In the genomic region with DNA sequence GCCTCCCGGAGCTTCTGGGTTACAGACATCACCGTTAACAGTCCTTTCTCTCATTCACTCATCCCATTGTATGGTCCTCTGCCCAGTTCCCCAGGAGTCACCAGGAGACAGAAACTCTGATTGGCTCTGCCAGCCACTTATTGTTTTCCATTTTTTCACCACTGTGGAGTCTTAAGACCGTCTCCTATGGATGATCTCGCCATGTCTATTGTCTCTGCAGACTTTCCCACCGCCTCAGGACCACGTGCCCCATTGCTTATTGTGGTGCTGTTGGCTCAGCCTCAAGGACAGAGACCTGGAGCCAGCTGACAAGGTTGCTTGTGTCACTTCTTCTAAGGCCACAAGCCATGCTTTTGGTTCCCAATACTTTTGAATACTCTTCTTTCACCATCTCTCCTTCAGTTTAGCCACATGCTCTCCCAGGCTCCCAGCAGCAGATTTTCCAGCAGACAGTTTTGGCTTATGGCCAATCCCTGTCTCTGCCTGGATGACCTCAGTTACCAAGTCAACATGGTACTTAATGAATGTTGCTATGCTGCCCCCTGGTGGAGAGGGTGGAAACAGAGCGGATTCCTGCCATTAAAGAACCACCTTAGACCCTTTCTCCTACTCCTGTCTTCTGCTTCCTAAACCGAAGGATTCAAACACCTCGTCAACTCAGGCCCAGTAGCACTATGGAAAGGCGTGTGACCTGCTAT, we compare ENCODE assay signal across 8 mouse cellular contexts.
DNase-seq lines count a peak whose midpoint lies in the region; ATAC-seq and TF ChIP-seq lines count a peak whose summit lies in the region.

No protein-coding gene starts in this region.

- DNase-seq in B cell, adult 2 months, result peak; percentile 24 to 29
- DNase-seq in adrenal gland, adult (ENCODE audit: inconsistent age in 2 of 2, low spot score in 1 of 2), result peak; percentile 56 to 89
- peak; percentile 36 to 39 for DNase-seq in heart, adult 2 months
- peak; percentile 82 for DNase-seq in kidney, adult 9 months
- peak; percentile 89 for DNase-seq in limb, embryonic 14.5 days (ENCODE audit: low spot score)

- intact Hi-C loops in heart, adult 2 months (cut with DNase I), result loop anchor here (5.0 kb wide), 1 partner anchor 365 kb away; no protein-coding TSS in a partner anchor

- H3K36me3 ChIP-seq in heart, adult 2 months (ENCODE audit: control insufficient read depth, insufficient read depth, low read length), result no peaks in the 10 kb centered on the region
- no peaks in the 10 kb centered on the region for H3K36me3 ChIP-seq in limb, embryonic 14.5 days (ENCODE audit: control insufficient read depth, insufficient read depth, low read length)
- no peaks in the 10 kb centered on the region for H3K36me3 ChIP-seq in neural tube, embryonic 12.5 days

- no peak overlapping the region for H3K4me2 ChIP-seq in limb, embryonic 14.5 days (replicated peaks; ENCODE audit: low read depth, low read length, severe bottlenecking)
- no peak overlapping the region for H3K4me2 ChIP-seq in neural tube, embryonic 12.5 days (replicated peaks)

- no peak for TF ChIP-seq EP300 in heart, adult 2 months (IDR thresholded peaks at IDR 0.05; ENCODE audit: insufficient read depth, low read depth, low read length)

- no peaks in the 10 kb centered on the region for H3K27me3 ChIP-seq in heart, adult 2 months (ENCODE audit: control insufficient read depth, insufficient read depth, low read length)
- H3K27me3 ChIP-seq in limb, embryonic 14.5 days (ENCODE audit: control insufficient read depth, insufficient read depth, low read length), result no peaks in the 10 kb centered on the region
- H3K27me3 ChIP-seq in neural tube, embryonic 12.5 days (replicated peaks), result 0 out of 2 replicates have a peak, but pooled peaks cover 7% of the 10 kb centered on the region

- peak; percentile 56; the same call in 1 of the 2 replicates for TF ChIP-seq CTCF in cortical plate, adult 2 months (IDR thresholded peaks at IDR 0.05; ENCODE audit: extremely low read depth, insufficient read depth, low read length)
- peak; percentile 79 for TF ChIP-seq CTCF in heart, adult 2 months (IDR thresholded peaks at IDR 0.05)

- WGBS in heart, adult 2 months, result 59% methylated on average over 10 of the region's 10 CpGs
- WGBS in limb, embryonic 14.5 days, result 55% methylated on average over 10 of the region's 10 CpGs
- WGBS in neural tube, embryonic 12.5 days, result 48% methylated on average over 10 of the region's 10 CpGs

- no peak overlapping the region for H3K27ac ChIP-seq in cortical plate, adult 2 months (ENCODE audit: insufficient read depth, low read length)
- H3K27ac ChIP-seq in heart, adult 2 months, result no peak overlapping the region
- H3K27ac ChIP-seq in limb, embryonic 14.5 days (replicated peaks; ENCODE audit: low read depth, low read length), result no peak overlapping the region
- no peak overlapping the region for H3K27ac ChIP-seq in neural tube, embryonic 12.5 days

- H3K4me1 ChIP-seq in cortical plate, adult 2 months (ENCODE audit: control insufficient read depth, insufficient read depth, low read length), result peaks cover 4% of the 10 kb centered on the region
- no peaks in the 10 kb centered on the region for H3K4me1 ChIP-seq in heart, adult 2 months (ENCODE audit: control insufficient read depth, insufficient read depth, low read length)
- H3K4me1 ChIP-seq in limb, embryonic 14.5 days (ENCODE audit: control insufficient read depth, insufficient read depth, low read length), result 0 out of 2 replicates have a peak, but pooled peaks cover 4% of the 10 kb centered on the region
- H3K4me1 ChIP-seq in neural tube, embryonic 12.5 days, result peaks cover 3% of the 10 kb centered on the region; the same call in 1 of the 2 replicates

- no peaks in the 10 kb centered on the region for H3K79me2 ChIP-seq in heart, adult 2 months (replicated peaks; ENCODE audit: control insufficient read depth, insufficient read depth, low read length)

- no peaks in the 10 kb centered on the region for H3K9me3 ChIP-seq in limb, embryonic 14.5 days (ENCODE audit: control insufficient read depth, low read length)
- no peaks in the 10 kb centered on the region for H3K9me3 ChIP-seq in neural tube, embryonic 12.5 days

- H3K9ac ChIP-seq in heart, adult 2 months (ENCODE audit: low read depth, low read length), result no peak overlapping the region
- H3K9ac ChIP-seq in limb, embryonic 14.5 days (ENCODE audit: low read depth, low read length, severe bottlenecking), result no peak overlapping the region
- H3K9ac ChIP-seq in neural tube, embryonic 12.5 days, result no peak overlapping the region

- no peak for ATAC-seq in limb, embryonic 14.5 days (ENCODE audit: low FRiP score, low read depth)
- peak; percentile 59 for ATAC-seq in neural tube, embryonic 12.5 days (ENCODE audit: low FRiP score, low read depth)
- no peak for ATAC-seq in megakaryocyte, adult 5-6 weeks (ENCODE audit: poor library complexity, severe bottlenecking)

- no peak for TF ChIP-seq POLR2A in cortical plate, adult 2 months (IDR thresholded peaks at IDR 0.05; ENCODE audit: extremely low read depth, insufficient read depth, low read length)
- TF ChIP-seq POLR2A in heart, adult 2 months (IDR thresholded peaks at IDR 0.05; ENCODE audit: insufficient read depth, low read depth, low read length), result no peak
- no peak for TF ChIP-seq POLR2A in limb, embryonic 14.5 days (IDR thresholded peaks at IDR 0.05; ENCODE audit: borderline replicate concordance, extremely low read depth, insufficient read depth, insufficient read length)

- H3K4me3 ChIP-seq in cortical plate, adult 2 months (ENCODE audit: insufficient read depth, low read length), result no peak overlapping the region
- no peak overlapping the region for H3K4me3 ChIP-seq in heart, adult 2 months
- H3K4me3 ChIP-seq in limb, embryonic 14.5 days (replicated peaks; ENCODE audit: low read length), result no peak overlapping the region
- no peak overlapping the region for H3K4me3 ChIP-seq in neural tube, embryonic 12.5 days

Comparison
In these comparisons a context has a peak if more than half of its experiments do, and no peak if none do; other contexts are left out.
1. DNase-seq: peak in every context shown above with its lines; median percentile 89 in limb, embryonic 14.5 days; 82 in kidney, adult 9 months; 72 in adrenal gland, adult; 38 in heart, adult 2 months; 26 in B cell, adult 2 months.